Mouse (Mus musculus) lung, adult 2 months (tissue): ENCODE data around the gene 1700010B08Rik.

Experiments used
- CTCF ChIP-seq: fragments of 200-500 bp; IDR thresholded peaks from 2 replicates; pipeline ENCODE4 v1.5.1; 2011; ENCODE audit warnings: mild to moderate bottlenecking, low read length, control low read depth; ENCODE audit not compliant: insufficient read depth
- POLR2A ChIP-seq: fragments of 200-500 bp; IDR thresholded peaks from 2 replicates; pipeline ENCODE4 v1.6.1; 2011; ENCODE audit warnings: low read depth, mild to moderate bottlenecking, control low read depth, low read length, borderline replicate concordance; ENCODE audit errors: extremely low read depth

DNA sequence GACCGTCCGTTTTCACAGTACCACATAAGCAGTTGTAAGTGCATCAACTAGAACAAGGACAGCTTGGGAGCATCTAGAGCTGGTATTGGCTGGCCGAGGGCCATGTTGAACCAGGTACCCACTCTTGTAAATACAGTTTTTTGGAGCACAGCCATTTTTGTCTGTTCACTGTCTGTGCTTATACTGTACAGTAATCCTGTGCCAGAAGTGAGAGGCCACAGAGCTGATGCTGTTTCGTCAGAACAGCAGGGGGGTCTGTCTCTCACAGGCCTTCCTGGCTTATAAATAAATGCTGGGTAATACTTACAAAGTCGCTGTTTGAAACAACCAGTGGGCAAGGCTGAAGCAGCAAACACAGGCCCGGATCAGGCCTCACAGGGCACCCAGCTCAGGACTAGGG, 27.5 kb upstream of the 1700010B08Rik start:
- TF ChIP-seq CTCF: no peak
- TF ChIP-seq POLR2A: no peak
